Mouse (Mus musculus): Measurements from ENCODE around the gene Alpl. TPM values are rescaled to one million over a fixed set of nuclear protein-coding genes. Genes with fewer than 3 reads are reported as not detected.

Alpl gene
- total and polyA plus RNA-seq, 3 experiments: not detected

GRCm38 (mm10) chr4:137753199-137753598 lies 43.0 kb downstream of the Alpl start:
- peaks cover 0 to 2% of the 10 kb centered on the region in 2 experiments; a peak in 1 of 4 replicates for H3K36me3 ChIP-seq (ENCODE audit: control insufficient read depth in 1 of 2, insufficient read depth in 2 of 2, low read length in 2 of 2)
- H3K9ac ChIP-seq (ENCODE audit: control insufficient read depth, low read depth, low read length, poor library complexity, severe bottlenecking): no peak overlapping the region
- H3K4me1 ChIP-seq (ENCODE audit: control insufficient read depth in 1 of 2, insufficient read depth in 2 of 2, low read length in 2 of 2): peaks cover 0 to 12% of the 10 kb centered on the region in 2 experiments; a peak in 2 of 4 replicates
- no peaks in the 10 kb centered on the region for H3K79me2 ChIP-seq (ENCODE audit: control insufficient read depth, insufficient read depth, low read length, poor library complexity)
- TF ChIP-seq MEF2A (IDR thresholded peaks at IDR 0.05; ENCODE audit: extremely low read depth, insufficient replicate concordance, low read depth, low read length, poor library complexity, severe bottlenecking) (no peak), TBP (IDR thresholded peaks at IDR 0.05; ENCODE audit: low read depth, low read length) (no peak), CHD1 (IDR thresholded peaks at IDR 0.05; ENCODE audit: low read depth, low read length) (no peak), ZKSCAN1 (IDR thresholded peaks at IDR 0.05; ENCODE audit: low read depth, low read length) (no peak), TCF12 (IDR thresholded peaks at IDR 0.05; ENCODE audit: low read depth, low read length) (no peak), MAFK (IDR thresholded peaks at IDR 0.05; ENCODE audit: borderline replicate concordance, low read depth, low read length) (no peak), SIN3A (IDR thresholded peaks at IDR 0.05; ENCODE audit: low read length) (no peak), BHLHE40 (IDR thresholded peaks at IDR 0.05; ENCODE audit: borderline replicate concordance, low read depth, low read length) (no peak), GATA1 (IDR thresholded peaks at IDR 0.05; ENCODE audit: low read depth, low read length) (no peak)
- DNase-seq (ENCODE audit: low read depth, low spot score): no peak
- no peaks in the 10 kb centered on the region for H3K27me3 ChIP-seq (ENCODE audit: control insufficient read depth in 1 of 2, insufficient read depth in 2 of 2, low read length in 2 of 2)
- no peak overlapping the region for H3K4me3 ChIP-seq (ENCODE audit: control insufficient read depth in 1 of 2, insufficient read depth in 1 of 2, low read depth in 2 of 2, low read length in 2 of 2)
- H3K27ac ChIP-seq (ENCODE audit: control insufficient read depth, low read depth, low read length): no peak overlapping the region
- no peaks in the 10 kb centered on the region for H3K9me3 ChIP-seq (replicated peaks; ENCODE audit: insufficient read depth, low read length)

- Histone ChIP-seq H3K27ac (ENCODE audit: control insufficient read depth, low read depth, low read length) (no peak overlapping the region), H3K9ac (ENCODE audit: control insufficient read depth, low read depth, low read length, poor library complexity, severe bottlenecking) (no peak overlapping the region), H3K4me1 (ENCODE audit: control insufficient read depth in 1 of 2, insufficient read depth in 2 of 2, low read length in 2 of 2) (peaks cover 0 to 12% of the 10 kb centered on the region in 2 experiments; a peak in 2 of 4 replicates), H3K27me3 (ENCODE audit: control insufficient read depth in 1 of 2, insufficient read depth in 2 of 2, low read length in 2 of 2) (no peaks in the 10 kb centered on the region), H3K36me3 (ENCODE audit: control insufficient read depth in 1 of 2, insufficient read depth in 2 of 2, low read length in 2 of 2) (peaks cover 0 to 2% of the 10 kb centered on the region in 2 experiments; a peak in 1 of 4 replicates), H3K9me3 (replicated peaks; ENCODE audit: insufficient read depth, low read length) (no peaks in the 10 kb centered on the region), H3K4me3 (ENCODE audit: control insufficient read depth in 1 of 2, insufficient read depth in 1 of 2, low read depth in 2 of 2, low read length in 2 of 2) (no peak overlapping the region), H3K79me2 (ENCODE audit: control insufficient read depth, insufficient read depth, low read length, poor library complexity) (no peaks in the 10 kb centered on the region)
- DNase-seq (ENCODE audit: low read depth, low spot score): no peak
- TF ChIP-seq GABPA (IDR thresholded peaks at IDR 0.05; ENCODE audit: low read depth, low read length): no peak
- TF ChIP-seq MYC (IDR thresholded peaks at IDR 0.05; ENCODE audit: low read depth, low read length): no peak
- no peak for TF ChIP-seq UBTF (IDR thresholded peaks at IDR 0.05; ENCODE audit: borderline replicate concordance, insufficient read depth, low read depth, low read length)
- no peak for TF ChIP-seq TAL1 (IDR thresholded peaks at IDR 0.05; ENCODE audit: low read length)
- TF ChIP-seq GATA1 (IDR thresholded peaks at IDR 0.05; ENCODE audit: low read depth, low read length): no peak
- TF ChIP-seq CHD2 (IDR thresholded peaks at IDR 0.05; ENCODE audit: low read length): no peak
- TF ChIP-seq MYB (IDR thresholded peaks at IDR 0.05; ENCODE audit: low read depth, low read length): no peak
- TF ChIP-seq USF1 (IDR thresholded peaks at IDR 0.05; ENCODE audit: low read depth, low read length): no peak
- no peak for TF ChIP-seq POLR2AphosphoS5 (IDR thresholded peaks at IDR 0.05; ENCODE audit: borderline replicate concordance, low read depth, low read length)
- no peak for TF ChIP-seq EP300 (IDR thresholded peaks at IDR 0.05; ENCODE audit: low read depth in 1 of 2, low read length in 2 of 2)
- TF ChIP-seq CTCF (IDR thresholded peaks at IDR 0.05 in 2 of 3, conservative IDR thresholded peaks at IDR 0.05 in 1 of 3; ENCODE audit: control insufficient read depth in 1 of 3, insufficient read depth in 1 of 3, low read depth in 2 of 3, low read length in 3 of 3, poor library complexity in 1 of 3, severe bottlenecking in 1 of 3): no peak
- TF ChIP-seq NELFE (IDR thresholded peaks at IDR 0.05; ENCODE audit: low read depth, low read length): no peak
Measured at GRCm38 (mm10) chr4:137752471-137752870, 43.7 kb downstream of the Alpl start.
